ENCODE assay signal across 19 mouse cellular contexts in the genomic region with DNA sequence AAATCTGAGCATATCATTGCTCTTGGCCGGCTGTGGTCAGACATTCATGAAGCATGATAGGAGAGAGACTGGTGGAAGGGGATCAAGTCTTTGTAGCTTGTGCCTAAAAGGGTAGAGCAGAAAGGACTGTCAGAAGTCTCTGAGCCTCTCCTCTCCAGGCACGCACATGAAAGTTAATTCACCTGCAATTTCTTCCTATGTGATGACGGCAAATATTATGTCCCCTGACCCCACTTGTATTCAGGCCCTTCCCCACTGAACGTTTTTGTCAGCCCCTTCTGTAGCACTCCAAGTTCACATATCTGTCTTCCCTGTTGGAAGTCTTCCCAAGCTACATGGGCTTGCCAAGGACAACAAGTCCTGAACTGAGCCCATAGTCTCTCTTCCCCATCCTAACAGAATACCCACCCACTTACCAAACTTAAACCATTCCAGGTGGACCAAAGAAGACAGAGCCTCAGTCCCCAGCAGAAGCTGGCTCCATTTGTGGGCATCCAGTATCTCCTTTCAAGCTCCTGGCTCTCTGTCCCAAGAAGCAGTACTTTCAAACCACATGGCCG.
A peak's percentile ranks its signal among the peaks of the same experiment; 100 is the strongest.
DNase-seq lines count a peak whose midpoint lies in the region; ATAC-seq and TF ChIP-seq lines count a peak whose summit lies in the region.
"Had no signal": no experiment of that assay in that cellular context is flagged by ENCODE, and none has a peak within 500 bp of the region (broad histone marks: within the 10 kb centered on the region; RNA-seq: fewer than 3 reads in every experiment).

No protein-coding gene starts in this region.

- TF ChIP-seq EP300 in lung, postnatal 0 days (IDR thresholded peaks at IDR 0.05): no peak

- H3K4me1 ChIP-seq in lung, postnatal 0 days (ENCODE audit: insufficient read depth, low read depth, low read length): no peaks in the 10 kb centered on the region
- H3K4me1 ChIP-seq: limb, embryonic 10.5 days; liver, embryonic 12.5 days; lung, embryonic 15.5 days; neural tube, embryonic 15.5 days had no signal

- no peaks in the 10 kb centered on the region for H3K9me3 ChIP-seq in lung, postnatal 0 days (ENCODE audit: low read length)
- H3K9me3 ChIP-seq: limb, embryonic 10.5 days; liver, embryonic 12.5 days; lung, embryonic 15.5 days; neural tube, embryonic 15.5 days had no signal

- no peak overlapping the region for H3K4me2 ChIP-seq in lung, postnatal 0 days (replicated peaks; ENCODE audit: low read depth, low read length)
- H3K4me2 ChIP-seq: liver, embryonic 12.5 days; lung, embryonic 15.5 days; midbrain, embryonic 11.5 days; neural tube, embryonic 15.5 days had no signal

- 69% methylated on average over 5 of the region's 5 CpGs for WGBS in lung, postnatal 0 days

- ATAC-seq in lung, postnatal 0 days: no peak
- ATAC-seq: hindbrain, embryonic 16.5 days; liver, embryonic 12.5 days had no signal

- H3K27me3 ChIP-seq in lung, postnatal 0 days (replicated peaks; ENCODE audit: insufficient read depth, low read length): no peaks in the 10 kb centered on the region
- H3K27me3 ChIP-seq: liver, embryonic 12.5 days; lung, embryonic 15.5 days; neural tube, embryonic 15.5 days had no signal

- DNase-seq in gastrocnemius, adult 18-20 months (ENCODE audit: low spot score): peak; percentile 58
- DNase-seq in gastrocnemius, postnatal 4 days (ENCODE audit: low spot score in 2 of 2): no peak
- peak; percentile 8 for DNase-seq in lung, postnatal 14 days
- no peak for DNase-seq in lung, postnatal 0 days (ENCODE audit: low spot score)
- DNase-seq in gastrocnemius, postnatal 25 days: peak; percentile 53
- DNase-seq in heart, postnatal 4 days: peak; percentile 19
- DNase-seq in thymus, postnatal 14 days: no peak
- DNase-seq: adrenal gland, adult 2 months; cerebellum, adult 9-11 months; embryo, embryonic 11 days; kidney, adult 11 months; retina, postnatal 1 day had no signal

- no peak overlapping the region for H3K27ac ChIP-seq in lung, postnatal 0 days (ENCODE audit: low read length)
- H3K27ac ChIP-seq: limb, embryonic 10.5 days; liver, embryonic 12.5 days; lung, embryonic 15.5 days; neural tube, embryonic 15.5 days had no signal

- H3K36me3 ChIP-seq in lung, postnatal 0 days (ENCODE audit: insufficient read depth, low read length): no peaks in the 10 kb centered on the region
- H3K36me3 ChIP-seq: limb, embryonic 10.5 days; liver, embryonic 12.5 days; lung, embryonic 15.5 days; neural tube, embryonic 15.5 days had no signal

- no peak for TF ChIP-seq CTCF in lung, postnatal 0 days (IDR thresholded peaks at IDR 0.05)

- H3K9ac ChIP-seq in lung, postnatal 0 days (replicated peaks; ENCODE audit: low read depth): no peak overlapping the region
- H3K9ac ChIP-seq: liver, embryonic 12.5 days; lung, embryonic 15.5 days; neural tube, embryonic 15.5 days had no signal

- no peak overlapping the region for H3K4me3 ChIP-seq in lung, postnatal 0 days (ENCODE audit: low read depth, low read length)
- H3K4me3 ChIP-seq: erythroblast, embryonic 14.5 days; limb, embryonic 10.5 days; liver, embryonic 12.5 days; lung, embryonic 15.5 days; neural tube, embryonic 15.5 days had no signal

Comparison
In these comparisons a context has a peak if more than half of its experiments do, and no peak if none do; other contexts are left out.
1. DNase-seq: peak in gastrocnemius, adult 18-20 months (single experiment), lung, postnatal 14 days (single experiment), gastrocnemius, postnatal 25 days (single experiment) and heart, postnatal 4 days (single experiment); none in gastrocnemius, postnatal 4 days (0 of 2), lung, postnatal 0 days (single experiment) and thymus, postnatal 14 days (single experiment).